Mouse (Mus musculus) inflammation-experienced regulatory T-cells (primary cell): ENCODE data around the gene Ccdc184. TPM values are rescaled to one million over a fixed set of nuclear protein-coding genes. Genes with fewer than 3 reads are reported as not detected.

Experiments
- polyA plus RNA-seq, 2 experiments: library from polyadenylated mRNA; unstranded; fragments of 100-300 nt; shearing (Covaris generic); gene quantifications; one replicate each; pipeline ENCODE4 v1.2.1; 2017

Gene Ccdc184
- under 1 TPM; 0.43 to 0.46 TPM for polyA plus RNA-seq

GRCm38 (mm10) chr15:98166963-98167644 is at the start of gene Ccdc184:
Ccdc184 (plus strand) TSS chr15:98167158.

GRCm38 (mm10) chr15:98165525-98165924 is 1.4 kb upstream of the Ccdc184 start, which contains the start of gene Asb8:
Asb8 (minus strand) TSS chr15:98165625.

GRCm38 (mm10) chr15:98195442-98195841 is 28.5 kb downstream of the Ccdc184 start, which contains the start of gene Olfr288:
Olfr288 (minus strand) TSS chr15:98195542.

Other genes starting within 250 kb of the Ccdc184 start
- gene Tmem106c, start 203.0 kb upstream of the Ccdc184 start, polyA plus RNA-seq: 10 to 100 TPM; 21.7 to 30.0 TPM
- gene Col2a1, start 162.5 kb upstream of the Ccdc184 start, polyA plus RNA-seq: under 1 TPM; 0.04 to 0.18 TPM
- gene Pfkm, start 74.6 kb upstream of the Ccdc184 start, polyA plus RNA-seq: 1 to 10 TPM; 7.5 to 7.8 TPM
- 10 to 100 TPM; 35.0 to 45.7 TPM for gene Senp1, start 73.4 kb upstream of the Ccdc184 start, polyA plus RNA-seq
- gene Asb8, start 1.5 kb upstream of the Ccdc184 start, polyA plus RNA-seq: 10 to 100 TPM; 38.6 to 42.0 TPM
- gene Olfr288, start 28.4 kb downstream of the Ccdc184 start, polyA plus RNA-seq: not detected
- 1 to 10 TPM in 1 of 2 experiments, not detected in 1; 1.1 TPM for gene Gm44579, start 53.8 kb downstream of the Ccdc184 start, polyA plus RNA-seq
- gene Olfr287, start 53.9 kb downstream of the Ccdc184 start, polyA plus RNA-seq: under 1 TPM; 0.12 to 0.65 TPM
- gene Olfr286, start 67.3 kb downstream of the Ccdc184 start, polyA plus RNA-seq: 1 to 10 TPM in 1 of 2 experiments, under 1 TPM in 1; 0.13 to 1.3 TPM
- under 1 TPM in 1 of 2 experiments, not detected in 1; 0.43 TPM for gene H1fnt, start 90.1 kb downstream of the Ccdc184 start, polyA plus RNA-seq
- not detected for gene Zfp641, start 129.0 kb downstream of the Ccdc184 start, polyA plus RNA-seq
- gene Olfr285, start 150.2 kb downstream of the Ccdc184 start, polyA plus RNA-seq: under 1 TPM in 1 of 2 experiments, not detected in 1; 0.07 TPM
- gene Olfr284, start 173.8 kb downstream of the Ccdc184 start, polyA plus RNA-seq: under 1 TPM in 1 of 2 experiments, not detected in 1; 0.98 TPM
- gene Olfr283, start 213.8 kb downstream of the Ccdc184 start, polyA plus RNA-seq: not detected